Mouse (Mus musculus) bone marrow, adult 2 months (tissue): ENCODE data around the gene Kcnq1. TPM values are rescaled to one million over a fixed set of nuclear protein-coding genes. Genes with fewer than 3 reads are reported as not detected.

ENCODE experiments used
- H3K27ac ChIP-seq: fragments of 200-500 bp; 2 replicates; pipeline ENCODE4 v1.5.1; 2012; ENCODE audit warnings: low read depth, mild to moderate bottlenecking, control low read depth, inconsistent platforms, low read length; ENCODE audit not compliant: control insufficient read depth, poor library complexity, insufficient read depth
- H3K4me1 ChIP-seq: fragments of 200-500 bp; 2 replicates; pipeline ENCODE4 v1.6.1; 2011; ENCODE audit warnings: low read length; ENCODE audit not compliant: control insufficient read depth, insufficient read depth
- H3K4me3 ChIP-seq: fragments of 200-500 bp; replicated peaks from 2 replicates; pipeline ENCODE3; 2011; ENCODE audit warnings: mild to moderate bottlenecking, low read depth, low read length, control low read depth; ENCODE audit not compliant: control insufficient read depth
- CTCF ChIP-seq: fragments of 200-500 bp; IDR thresholded peaks from 2 replicates; pipeline ENCODE4 v1.5.1; 2011; ENCODE audit warnings: low read length, control low read depth; ENCODE audit not compliant: control insufficient read depth, insufficient read depth
- POLR2A ChIP-seq: fragments of 200-500 bp; IDR thresholded peaks from 2 replicates; pipeline ENCODE4 v1.6.1; 2011; ENCODE audit warnings: low read depth, mild to moderate bottlenecking, control low read depth, low read length, borderline replicate concordance; ENCODE audit not compliant: control insufficient read depth
- WGBS: fragments of 180-500 bp; shearing (Covaris S2); methylation state at CpG from one replicate; pipeline ENCODE4 v1.1.7; 2018; 5-methylcytosine and 5-hydroxymethylcytosine counted together
- polyA plus RNA-seq: library from polyadenylated mRNA; stranded (reverse); fragments of >200 nt; gene quantifications from 2 replicates; pipeline ENCODE4 v1.2.4, GENCODE M21; 2011; ENCODE audit warnings: low replicate concordance; ENCODE audit not compliant: missing spikeins, insufficient read depth, insufficient read length

Gene Kcnq1
- polyA plus RNA-seq, 1 experiment, result 1.3 TPM

DNA sequence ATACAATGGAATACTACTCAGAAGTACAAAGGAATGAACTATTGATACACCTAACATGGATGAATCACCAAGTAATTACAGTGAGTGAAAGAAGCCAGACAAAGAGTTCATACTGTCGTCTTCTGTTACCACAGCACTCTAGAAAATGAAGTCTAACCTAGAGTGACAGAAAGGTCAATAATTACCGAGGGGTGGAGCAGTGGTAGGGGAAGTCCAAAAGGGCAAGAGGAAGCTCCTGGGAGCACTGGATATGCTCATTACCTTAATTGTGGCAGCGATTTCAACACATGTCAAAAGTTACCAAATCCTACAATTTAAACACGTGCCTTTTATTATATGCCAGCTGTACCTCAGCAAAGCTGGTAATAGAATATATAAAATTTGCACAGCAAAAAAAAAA is 100.9 kb downstream of the Kcnq1 start:
- no peaks in the 10 kb centered on the region; the same call in 1 of the 2 replicates for H3K4me1 ChIP-seq
- H3K27ac ChIP-seq, result no peak overlapping the region
- H3K4me3 ChIP-seq, result no peak overlapping the region
- TF ChIP-seq CTCF, result no peak
- TF ChIP-seq POLR2A, result no peak
- 19% methylated on average over 4 of the region's 4 CpGs for WGBS

DNA sequence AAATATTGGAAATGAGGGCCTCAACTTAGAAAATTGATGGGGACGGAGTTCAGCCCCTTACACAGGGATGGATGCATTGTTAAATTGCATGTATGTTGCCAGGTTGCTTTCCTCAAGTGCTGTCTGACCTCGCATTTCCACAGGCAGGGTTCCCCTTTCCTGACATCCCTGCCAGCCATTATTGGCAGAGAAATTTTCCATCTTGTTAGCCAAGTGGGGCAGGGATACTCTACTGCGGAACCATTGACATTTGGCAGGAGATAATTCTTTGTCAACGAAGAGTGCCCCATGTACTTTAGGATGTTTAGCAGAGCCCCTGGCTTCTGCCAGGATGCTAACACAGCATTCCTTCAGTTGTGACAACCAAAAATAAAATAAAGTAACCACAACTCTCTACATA is 104.6 kb downstream of the Kcnq1 start:
- 72% methylated on average over 4 of the region's 4 CpGs for WGBS
- no peak overlapping the region for H3K4me3 ChIP-seq
- no peaks in the 10 kb centered on the region; the same call in 1 of the 2 replicates for H3K4me1 ChIP-seq
- no peak overlapping the region for H3K27ac ChIP-seq
- TF ChIP-seq CTCF (no peak), POLR2A (no peak)

GRCm38 (mm10) chr7:143251206-143251605 is 145.0 kb downstream of the Kcnq1 start:
- Histone ChIP-seq H3K27ac (no peak overlapping the region), H3K4me3 (no peak overlapping the region), H3K4me1 (no peaks in the 10 kb centered on the region)
- no peak for TF ChIP-seq POLR2A
- no peak for TF ChIP-seq CTCF
- whole genome bisulfite sequencing, result 81% methylated on average over 2 of the region's 2 CpGs

DNA sequence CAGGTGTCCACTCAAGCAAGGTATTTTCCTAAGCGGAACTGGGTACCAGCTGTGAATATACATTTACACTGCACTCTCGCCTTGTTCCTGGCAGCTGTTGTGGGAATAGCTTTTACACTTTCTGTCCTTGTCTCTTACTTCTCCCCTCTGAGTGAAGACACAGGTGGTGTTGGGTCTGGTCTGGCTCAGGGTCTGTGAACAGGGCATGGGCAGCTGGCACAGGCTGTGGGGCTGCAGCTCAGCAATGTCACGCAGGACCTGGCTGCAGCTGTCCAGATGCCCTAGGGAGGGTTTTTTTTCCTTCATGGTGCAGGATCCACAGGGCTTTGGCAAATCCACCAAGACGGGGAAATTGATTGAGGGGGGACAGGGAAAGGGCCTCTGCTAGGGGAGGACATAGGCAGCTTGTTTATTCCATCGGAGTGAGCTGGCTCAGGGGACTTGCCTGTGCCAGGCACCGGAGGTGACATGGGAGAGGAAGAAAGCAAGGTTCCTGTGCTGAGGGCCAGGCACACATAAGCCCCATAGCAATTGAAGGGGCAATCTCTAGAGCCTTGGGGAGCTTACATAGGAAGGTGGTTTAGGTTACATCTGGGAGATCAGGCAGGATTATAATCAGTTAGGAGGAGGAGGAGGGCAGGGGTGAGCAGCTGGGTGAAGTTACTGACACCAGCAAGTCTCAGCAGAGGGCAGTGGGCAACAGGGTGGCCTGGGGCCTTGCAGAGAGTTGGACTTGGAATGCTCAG is 147.1 kb downstream of the Kcnq1 start:
- Histone ChIP-seq H3K27ac (no peak overlapping the region), H3K4me1 (no peaks in the 10 kb centered on the region), H3K4me3 (no peak overlapping the region)
- 83% methylated on average over 6 of the region's 6 CpGs for WGBS
- TF ChIP-seq POLR2A, result no peak
- no peak for TF ChIP-seq CTCF

GRCm38 (mm10) chr7:143254901-143255300 is 148.7 kb downstream of the Kcnq1 start:
- TF ChIP-seq POLR2A, result no peak
- TF ChIP-seq CTCF, result no peak
- Histone ChIP-seq H3K27ac (no peak overlapping the region), H3K4me1 (no peaks in the 10 kb centered on the region), H3K4me3 (no peak overlapping the region)
- WGBS, result 82% methylated on average over 2 of the region's 2 CpGs

DNA sequence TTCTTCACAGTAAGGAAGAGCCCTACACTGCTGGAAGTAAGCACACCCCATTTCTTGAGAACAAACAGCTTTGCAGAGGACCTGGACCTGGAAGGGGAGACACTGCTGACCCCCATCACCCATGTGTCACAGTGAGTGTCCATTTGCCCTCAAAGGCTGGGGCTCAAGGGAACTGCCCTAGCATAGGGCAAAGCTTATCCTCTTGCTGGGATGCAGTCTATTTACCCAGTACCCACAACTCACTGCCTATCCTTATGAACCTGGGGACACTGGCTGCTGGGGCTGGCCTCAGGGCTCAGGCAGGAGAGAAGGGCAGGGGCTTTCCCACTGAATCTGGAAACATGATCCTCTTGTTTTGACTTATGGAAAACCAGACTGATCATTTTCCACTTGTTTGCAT is 155.1 kb downstream of the Kcnq1 start:
- Histone ChIP-seq H3K4me1 (no peaks in the 10 kb centered on the region), H3K27ac (no peak overlapping the region), H3K4me3 (no peak overlapping the region)
- TF ChIP-seq POLR2A (no peak), CTCF (no peak)

DNA sequence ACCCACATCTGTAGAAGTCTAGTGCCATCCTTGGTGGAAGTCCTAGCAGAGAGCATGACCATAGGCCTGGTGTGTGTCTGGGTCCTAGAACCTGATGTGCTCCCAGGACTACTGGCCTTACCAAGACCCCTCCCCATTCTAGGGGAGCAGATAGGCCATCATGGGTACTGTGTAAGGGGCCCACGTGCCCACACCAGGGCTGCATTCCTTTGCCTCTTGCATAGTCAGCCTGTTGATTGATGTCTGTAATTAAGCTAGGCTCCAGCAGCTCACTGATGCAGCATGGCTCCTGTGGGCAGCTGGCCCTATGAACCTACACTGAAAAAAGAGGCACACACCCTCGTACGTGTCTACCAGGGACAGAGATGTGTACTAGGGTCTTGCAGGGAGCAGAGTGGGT is 157.4 kb downstream of the Kcnq1 start:
- WGBS, result 81% methylated on average over 3 of the region's 3 CpGs

GRCm38 (mm10) chr7:143263966-143264365 is 157.8 kb downstream of the Kcnq1 start:
- WGBS, result 80% methylated on average over 4 of the region's 4 CpGs
- no peak for TF ChIP-seq POLR2A
- no peak for TF ChIP-seq CTCF
- no peaks in the 10 kb centered on the region for H3K4me1 ChIP-seq
- H3K4me3 ChIP-seq, result no peak overlapping the region
- H3K27ac ChIP-seq, result no peak overlapping the region

More for the DNA sequence above, 157.4 kb downstream of the Kcnq1 start:
- no peak overlapping the region for H3K4me3 ChIP-seq
- H3K27ac ChIP-seq, result no peak overlapping the region
- H3K4me1 ChIP-seq, result no peaks in the 10 kb centered on the region
- TF ChIP-seq POLR2A (no peak), CTCF (no peak)

GRCm38 (mm10) chr7:143265386-143265785 is 159.2 kb downstream of the Kcnq1 start:
- WGBS, result 88% methylated on average over 11 of the region's 11 CpGs
- Histone ChIP-seq H3K27ac (no peak overlapping the region), H3K4me1 (no peaks in the 10 kb centered on the region), H3K4me3 (no peak overlapping the region)
- TF ChIP-seq POLR2A (no peak), CTCF (no peak)
